Mouse (Mus musculus) neural tube, embryonic 10.5 days (tissue): ENCODE results near the gene Nr2c2ap.

Experiments used
- DNase-seq: peaks from one replicate; pipeline ENCODE4 v3.0.0-alpha.2; 2017; ENCODE audit warnings: low spot score; ENCODE audit errors: extremely low spot score

The Nr2c2ap gene

GRCm38 (mm10) chr8:70118726-70119700 is 12.1 kb upstream of the Nr2c2ap start:
- peak; percentile 35 for DNase-seq

- DNase-seq: peak; percentile 85
These were observed 10.5 kb upstream of the Nr2c2ap start, which contains the start of gene Ncan for GRCm38 (mm10) chr8:70120667-70121066. Gene Ncan, minus strand, starts transcription at chr8:70120873.

- DNase-seq: no peak
These were observed 8.3 kb upstream of the Nr2c2ap start for GRCm38 (mm10) chr8:70122863-70123262.

- DNase-seq: no peak
These were observed 6.1 kb upstream of the Nr2c2ap start for GRCm38 (mm10) chr8:70124992-70125391.

GRCm38 (mm10) chr8:70128435-70128834 is 2.7 kb upstream of the Nr2c2ap start:
- DNase-seq: no peak

GRCm38 (mm10) chr8:70129309-70129952 is 1.7 kb upstream of the Nr2c2ap start:
- DNase-seq: no peak

GRCm38 (mm10) chr8:70130066-70130465 is 1.1 kb upstream of the Nr2c2ap start:
- no peak for DNase-seq

- no peak for DNase-seq
These were observed 3.0 kb downstream of the Nr2c2ap start for GRCm38 (mm10) chr8:70134086-70134485.

GRCm38 (mm10) chr8:70134931-70135330 is 3.8 kb downstream of the Nr2c2ap start:
- no peak for DNase-seq

- DNase-seq: no peak
These were observed 5.5 kb downstream of the Nr2c2ap start for GRCm38 (mm10) chr8:70136591-70136990.

- no peak for DNase-seq
These were observed 6.8 kb downstream of the Nr2c2ap start for GRCm38 (mm10) chr8:70137890-70138289.

- DNase-seq: peak; percentile 96
These were observed 8.1 kb downstream of the Nr2c2ap start, which contains the start of the genes Rfxank, Borcs8 and Mef2b for GRCm38 (mm10) chr8:70139026-70139857. Gene Rfxank, minus strand, starts transcription at chr8:70139154. Gene Borcs8, plus strand, starts transcription at chr8:70139499. Gene Mef2b, plus strand, starts transcription at chr8:70139711.

GRCm38 (mm10) chr8:70139981-70140380 is 8.8 kb downstream of the Nr2c2ap start:
- no peak for DNase-seq

GRCm38 (mm10) chr8:70147678-70148607 is 16.8 kb downstream of the Nr2c2ap start:
- no peak for DNase-seq

- DNase-seq: no peak
These were observed 19.0 kb downstream of the Nr2c2ap start for GRCm38 (mm10) chr8:70150158-70150557.

GRCm38 (mm10) chr8:70152537-70153257 is 21.6 kb downstream of the Nr2c2ap start:
- DNase-seq: peak; percentile 74

- DNase-seq: no peak
These were observed 26.2 kb downstream of the Nr2c2ap start for GRCm38 (mm10) chr8:70157240-70157800.

- peak; percentile 85 for DNase-seq
These were observed 27.1 kb downstream of the Nr2c2ap start for GRCm38 (mm10) chr8:70158069-70158853.
